Mouse (Mus musculus): Measurements from ENCODE around the gene Ankrd33. TPM values are rescaled to one million over a fixed set of nuclear protein-coding genes. Genes with fewer than 3 reads are reported as not detected.

The Ankrd33 gene
- polyA plus RNA-seq, 1 experiment from 2014 or later: not detected

- Histone ChIP-seq H3K27me3 (ENCODE audit: insufficient read depth, low read length) (0 out of 2 replicates have a peak, but pooled peaks cover 4% of the 10 kb centered on the region), H3K27ac (ENCODE audit: low read depth) (no peak overlapping the region), H3K36me3 (replicated peaks; ENCODE audit: insufficient read depth, low read length) (no peaks in the 10 kb centered on the region), H3K9ac (replicated peaks) (no peak overlapping the region), H3K4me2 (ENCODE audit: low read depth, low read length) (no peak overlapping the region), H3K9me3 (ENCODE audit: low read length) (no peaks in the 10 kb centered on the region), H3K4me3 (ENCODE audit: low read depth, low read length) (no peak overlapping the region), H3K4me1 (ENCODE audit: insufficient read depth) (peaks cover 5% of the 10 kb centered on the region; the same call in 1 of the 2 replicates)
- DNase-seq (no peak), ATAC-seq (no peak)
- no peak for TF ChIP-seq EP300 (IDR thresholded peaks at IDR 0.05; ENCODE audit: low read depth)
- TF ChIP-seq CTCF (IDR thresholded peaks at IDR 0.05; ENCODE audit: low read depth): no peak
- WGBS (ENCODE audit: insufficient replicate concordance): 69% methylated on average over 3 of the region's 3 CpGs
Observed at GRCm38 (mm10) chr15:101100996-101101395, 14.6 kb upstream of the Ankrd33 start.

- peaks cover 5% of the 10 kb centered on the region; the same call in 1 of the 2 replicates for H3K4me1 ChIP-seq (ENCODE audit: insufficient read depth)
- no peaks in the 10 kb centered on the region for H3K9me3 ChIP-seq (ENCODE audit: low read length)
- H3K36me3 ChIP-seq (replicated peaks; ENCODE audit: insufficient read depth, low read length): no peaks in the 10 kb centered on the region
- H3K4me2 ChIP-seq (ENCODE audit: low read depth, low read length): no peak overlapping the region
- TF ChIP-seq EP300 (IDR thresholded peaks at IDR 0.05; ENCODE audit: low read depth) (no peak), CTCF (IDR thresholded peaks at IDR 0.05; ENCODE audit: low read depth) (no peak)
- H3K9ac ChIP-seq (replicated peaks): no peak overlapping the region
- H3K27me3 ChIP-seq (ENCODE audit: insufficient read depth, low read length): no peaks in the 10 kb centered on the region
- no peak for DNase-seq
- no peak for ATAC-seq
- 70% methylated on average over 9 of the region's 9 CpGs for WGBS (ENCODE audit: insufficient replicate concordance)
- no peak overlapping the region for H3K4me3 ChIP-seq (ENCODE audit: low read depth, low read length)
- H3K27ac ChIP-seq (ENCODE audit: low read depth): no peak overlapping the region
Observed at GRCm38 (mm10) chr15:101103605-101104304, 11.8 kb upstream of the Ankrd33 start.

- Histone ChIP-seq H3K27ac (ENCODE audit: low read depth) (peak overlapping the region; percentile 71), H3K9me3 (ENCODE audit: low read length) (no peaks in the 10 kb centered on the region), H3K4me1 (ENCODE audit: insufficient read depth) (peaks cover 5% of the 10 kb centered on the region; the same call in 1 of the 2 replicates), H3K9ac (replicated peaks) (no peak overlapping the region), H3K36me3 (replicated peaks; ENCODE audit: insufficient read depth, low read length) (no peaks in the 10 kb centered on the region), H3K4me2 (ENCODE audit: low read depth, low read length) (peak overlapping the region; percentile 54), H3K4me3 (ENCODE audit: low read depth, low read length) (peak overlapping the region; percentile 39), H3K27me3 (ENCODE audit: insufficient read depth, low read length) (no peaks in the 10 kb centered on the region)
- ATAC-seq: peak; percentile 90
- peak; percentile 84 for DNase-seq
- WGBS (ENCODE audit: insufficient replicate concordance): 18% methylated on average over 12 of the region's 12 CpGs
- TF ChIP-seq CTCF (IDR thresholded peaks at IDR 0.05; ENCODE audit: low read depth) (peak; percentile 94), EP300 (IDR thresholded peaks at IDR 0.05; ENCODE audit: low read depth) (no peak)
Observed at GRCm38 (mm10) chr15:101105496-101105994, 10.0 kb upstream of the Ankrd33 start.

GRCm38 (mm10) chr15:101106011-101106410 lies 9.5 kb upstream of the Ankrd33 start:
- H3K36me3 ChIP-seq (replicated peaks; ENCODE audit: insufficient read depth, low read length): no peaks in the 10 kb centered on the region
- DNase-seq (no peak), ATAC-seq (no peak)
- H3K4me2 ChIP-seq (ENCODE audit: low read depth, low read length): peak overlapping the region; percentile 54
- H3K9ac ChIP-seq (replicated peaks): no peak overlapping the region
- WGBS (ENCODE audit: insufficient replicate concordance): 77% methylated on average over 10 of the region's 10 CpGs
- H3K27me3 ChIP-seq (ENCODE audit: insufficient read depth, low read length): 0 out of 2 replicates have a peak, but pooled peaks cover under 1% of the 10 kb centered on the region
- H3K4me3 ChIP-seq (ENCODE audit: low read depth, low read length): 0 out of 2 replicates have a peak overlapping the region, but pooled peaks have one; percentile 39
- no peaks in the 10 kb centered on the region for H3K9me3 ChIP-seq (ENCODE audit: low read length)
- peak overlapping the region; percentile 52 for H3K27ac ChIP-seq (ENCODE audit: low read depth)
- TF ChIP-seq CTCF (IDR thresholded peaks at IDR 0.05; ENCODE audit: low read depth): no peak
- no peak for TF ChIP-seq EP300 (IDR thresholded peaks at IDR 0.05; ENCODE audit: low read depth)
- H3K4me1 ChIP-seq (ENCODE audit: insufficient read depth): peaks cover 5% of the 10 kb centered on the region; the same call in 1 of the 2 replicates

GRCm38 (mm10) chr15:101107906-101108671 lies 7.5 kb upstream of the Ankrd33 start:
- Histone ChIP-seq H3K27me3 (ENCODE audit: insufficient read depth, low read length) (0 out of 2 replicates have a peak, but pooled peaks cover 3% of the 10 kb centered on the region), H3K4me2 (ENCODE audit: low read depth, low read length) (no peak overlapping the region), H3K27ac (ENCODE audit: low read depth) (no peak overlapping the region), H3K4me3 (ENCODE audit: low read depth, low read length) (no peak overlapping the region), H3K36me3 (replicated peaks; ENCODE audit: insufficient read depth, low read length) (no peaks in the 10 kb centered on the region), H3K9ac (replicated peaks) (no peak overlapping the region), H3K9me3 (ENCODE audit: low read length) (no peaks in the 10 kb centered on the region), H3K4me1 (ENCODE audit: insufficient read depth) (peaks cover 9% of the 10 kb centered on the region; the same call in 1 of the 2 replicates)
- ATAC-seq (no peak), DNase-seq (no peak)
- TF ChIP-seq CTCF (IDR thresholded peaks at IDR 0.05; ENCODE audit: low read depth) (no peak), EP300 (IDR thresholded peaks at IDR 0.05; ENCODE audit: low read depth) (no peak)
- 73% methylated on average over 5 of the region's 5 CpGs for WGBS (ENCODE audit: insufficient replicate concordance)

- no peak overlapping the region for H3K9ac ChIP-seq (replicated peaks)
- WGBS (ENCODE audit: insufficient replicate concordance): 10% methylated on average over 8 of the region's 8 CpGs
- peak overlapping the region; percentile 54 for H3K4me2 ChIP-seq (ENCODE audit: low read depth, low read length)
- no peaks in the 10 kb centered on the region for H3K36me3 ChIP-seq (replicated peaks; ENCODE audit: insufficient read depth, low read length)
- H3K9me3 ChIP-seq (ENCODE audit: low read length): peaks cover 3% of the 10 kb centered on the region; the same call in 1 of the 2 replicates
- H3K27me3 ChIP-seq (ENCODE audit: insufficient read depth, low read length): 0 out of 2 replicates have a peak, but pooled peaks cover 3% of the 10 kb centered on the region
- peak; percentile 94 for ATAC-seq
- no peak for TF ChIP-seq EP300 (IDR thresholded peaks at IDR 0.05; ENCODE audit: low read depth)
- no peak for TF ChIP-seq CTCF (IDR thresholded peaks at IDR 0.05; ENCODE audit: low read depth)
- H3K4me1 ChIP-seq (ENCODE audit: insufficient read depth): peaks cover 8% of the 10 kb centered on the region; the same call in 1 of the 2 replicates
- H3K27ac ChIP-seq (ENCODE audit: low read depth): peak overlapping the region; percentile 58
- peak; percentile 68 for DNase-seq
- no peak overlapping the region for H3K4me3 ChIP-seq (ENCODE audit: low read depth, low read length)
Observed at GRCm38 (mm10) chr15:101113176-101113575, 2.4 kb upstream of the Ankrd33 start.

Data from liver, postnatal 0 days (tissue).